Mouse (Mus musculus) brain, embryonic 14.5 days (tissue): ENCODE measurements around the gene Ugcg.

Experiments used
- CTCF ChIP-seq: fragments of 200-500 bp; IDR thresholded peaks from 2 replicates; pipeline ENCODE4 v1.5.1; 2012; ENCODE audit warnings: inconsistent platforms, mild to moderate bottlenecking, moderate library complexity, borderline replicate concordance; ENCODE audit not compliant: insufficient read depth, insufficient read length; ENCODE audit errors: extremely low read depth
- POLR2A ChIP-seq: fragments of 200-500 bp; IDR thresholded peaks from 2 replicates; pipeline ENCODE4 v1.6.1; 2012; ENCODE audit warnings: mild to moderate bottlenecking, inconsistent platforms, borderline replicate concordance; ENCODE audit not compliant: poor library complexity, insufficient read depth, insufficient read length, severe bottlenecking; ENCODE audit errors: extremely low read depth

GRCm38 (mm10) chr4:59160959-59161670 lies 27.9 kb upstream of the Ugcg start:
- no peak for TF ChIP-seq POLR2A
- TF ChIP-seq CTCF = no peak
